ENCODE assay signal across 10 mouse cellular contexts in genomic region chr7:143155257-143155656, GRCm38 (mm10). TPM values are rescaled to one million over a fixed set of nuclear protein-coding genes. Genes with fewer than 3 reads are reported as not detected.
DNase-seq lines count a peak whose midpoint lies in the region; ATAC-seq lines count a peak whose summit lies in the region.
"Had no signal": no experiment of that assay in that cellular context is flagged by ENCODE, and none has a peak within 500 bp of the region (broad histone marks: within the 10 kb centered on the region; RNA-seq: fewer than 3 reads in every experiment).

No protein-coding gene starts in this region.

- H3K9ac ChIP-seq in forebrain, embryonic 13.5 days, result no peak overlapping the region
- no peak overlapping the region for H3K9ac ChIP-seq in intestine, embryonic 14.5 days (ENCODE audit: low read length)
- H3K9ac ChIP-seq in intestine, embryonic 16.5 days (ENCODE audit: low read depth, low read length), result no peak overlapping the region
- no peak overlapping the region; the same call in 1 of the 2 replicates for H3K9ac ChIP-seq in stomach, embryonic 16.5 days (ENCODE audit: low read length)

- H3K4me2 ChIP-seq in forebrain, embryonic 13.5 days, result no peak overlapping the region
- H3K4me2 ChIP-seq in intestine, embryonic 14.5 days (ENCODE audit: low read length), result no peak overlapping the region
- no peak overlapping the region for H3K4me2 ChIP-seq in intestine, embryonic 16.5 days (ENCODE audit: low read depth, low read length)
- no peak overlapping the region for H3K4me2 ChIP-seq in stomach, embryonic 16.5 days (ENCODE audit: low read depth, low read length)

- no peaks in the 10 kb centered on the region for H3K36me3 ChIP-seq in forebrain, embryonic 10.5 days (replicated peaks)
- no peaks in the 10 kb centered on the region for H3K36me3 ChIP-seq in forebrain, embryonic 13.5 days (ENCODE audit: poor library complexity, severe bottlenecking)
- H3K36me3 ChIP-seq in intestine, embryonic 14.5 days (ENCODE audit: control insufficient read depth, insufficient read depth, low read length), result no peaks in the 10 kb centered on the region
- no peaks in the 10 kb centered on the region for H3K36me3 ChIP-seq in intestine, embryonic 16.5 days (ENCODE audit: control insufficient read depth, insufficient read depth, low read length)
- no peaks in the 10 kb centered on the region for H3K36me3 ChIP-seq in stomach, embryonic 16.5 days (ENCODE audit: control insufficient read depth, insufficient read depth, low read length)

- H3K9me3 ChIP-seq in forebrain, embryonic 10.5 days, result no peaks in the 10 kb centered on the region
- no peaks in the 10 kb centered on the region for H3K9me3 ChIP-seq in forebrain, embryonic 13.5 days (replicated peaks)
- H3K9me3 ChIP-seq in intestine, embryonic 14.5 days (ENCODE audit: control insufficient read depth, low read length), result no peaks in the 10 kb centered on the region
- H3K9me3 ChIP-seq in intestine, embryonic 16.5 days (ENCODE audit: control insufficient read depth, low read length), result no peaks in the 10 kb centered on the region
- no peaks in the 10 kb centered on the region for H3K9me3 ChIP-seq in stomach, embryonic 16.5 days (replicated peaks; ENCODE audit: control insufficient read depth, low read length)

- no peak overlapping the region for H3K4me3 ChIP-seq in forebrain, embryonic 10.5 days
- no peak overlapping the region for H3K4me3 ChIP-seq in forebrain, embryonic 13.5 days
- no peak overlapping the region for H3K4me3 ChIP-seq in intestine, embryonic 14.5 days (ENCODE audit: low read depth, low read length)
- H3K4me3 ChIP-seq in intestine, embryonic 16.5 days (ENCODE audit: low read length), result no peak overlapping the region
- H3K4me3 ChIP-seq in stomach, embryonic 16.5 days (replicated peaks; ENCODE audit: low read length), result no peak overlapping the region

- peaks cover 76% of the 10 kb centered on the region for H3K27me3 ChIP-seq in forebrain, embryonic 10.5 days (ENCODE audit: poor library complexity, severe bottlenecking)
- H3K27me3 ChIP-seq in forebrain, embryonic 13.5 days, result peaks cover 42% of the 10 kb centered on the region
- H3K27me3 ChIP-seq in intestine, embryonic 14.5 days (replicated peaks; ENCODE audit: control insufficient read depth, insufficient read depth, low read length), result no peaks in the 10 kb centered on the region
- H3K27me3 ChIP-seq in intestine, embryonic 16.5 days (replicated peaks; ENCODE audit: control insufficient read depth, insufficient read depth, low read length), result no peaks in the 10 kb centered on the region
- no peaks in the 10 kb centered on the region for H3K27me3 ChIP-seq in stomach, embryonic 16.5 days (ENCODE audit: control insufficient read depth, insufficient read depth, low read length)

- ATAC-seq in forebrain, embryonic 13.5 days, result no peak
- no peak for ATAC-seq in intestine, embryonic 14.5 days (replicated peaks; ENCODE audit: low FRiP score, low TSS enrichment, low read depth)
- ATAC-seq in intestine, embryonic 16.5 days, result no peak
- ATAC-seq in stomach, embryonic 16.5 days (ENCODE audit: insufficient read depth, low FRiP score), result no peak

- peaks cover 49% of the 10 kb centered on the region for H3K4me1 ChIP-seq in forebrain, embryonic 10.5 days
- H3K4me1 ChIP-seq in forebrain, embryonic 13.5 days, result peaks cover 34% of the 10 kb centered on the region
- H3K4me1 ChIP-seq in intestine, embryonic 14.5 days (replicated peaks; ENCODE audit: control insufficient read depth, insufficient read depth, low read length), result peaks cover 24% of the 10 kb centered on the region
- peaks cover 23% of the 10 kb centered on the region for H3K4me1 ChIP-seq in intestine, embryonic 16.5 days (ENCODE audit: control insufficient read depth, insufficient read depth, low read length)
- H3K4me1 ChIP-seq in stomach, embryonic 16.5 days (ENCODE audit: control insufficient read depth, insufficient read depth, low read length), result peaks cover 36% of the 10 kb centered on the region

- 70% methylated on average over 5 of the region's 5 CpGs for WGBS in forebrain, embryonic 10.5 days
- 57% methylated on average over 5 of the region's 5 CpGs for WGBS in forebrain, embryonic 13.5 days
- 53% methylated on average over 5 of the region's 5 CpGs for WGBS in intestine, embryonic 14.5 days
- WGBS in intestine, embryonic 16.5 days, result 62% methylated on average over 5 of the region's 5 CpGs
- 48% methylated on average over 5 of the region's 5 CpGs for WGBS in stomach, embryonic 16.5 days

- H3K27ac ChIP-seq in forebrain, embryonic 10.5 days, result peak overlapping the region; percentile 85; the same call in 1 of the 2 replicates
- no peak overlapping the region for H3K27ac ChIP-seq in forebrain, embryonic 13.5 days
- H3K27ac ChIP-seq in intestine, embryonic 14.5 days (ENCODE audit: low read depth), result peak overlapping the region; percentile 84; the same call in 1 of the 2 replicates
- no peak overlapping the region for H3K27ac ChIP-seq in intestine, embryonic 16.5 days (ENCODE audit: low read length)
- H3K27ac ChIP-seq in stomach, embryonic 16.5 days (ENCODE audit: low read length), result peak overlapping the region; percentile 92

- DNase-seq in forebrain, embryonic 10.5 days (ENCODE audit: extremely low spot score, low spot score), result no peak
- peak; percentile 55 for DNase-seq in intestine, embryonic 14.5 days (ENCODE audit: low spot score)
- peak; percentile 11 for DNase-seq in thymus, postnatal 14 days
- no peak for DNase-seq in thymus, postnatal 25 days
- DNase-seq in liver, result no peak
- DNase-seq: cerebellum, adult 8-10 months; layer of hippocampus, postnatal 36 days had no signal

RNA-seq across cellular contexts. Expression of gene Kcnq1, which starts 49.1 kb away (rescaled TPM):
- polyA plus RNA-seq in forebrain, embryonic 10.5 days (2016; fragmentation: Nextera tagmentation; extraction: Ambion mirVana), result 0.92 and 1.3 TPM in 2 replicates
- 0.48 and 1.2 TPM in 2 replicates for polyA plus RNA-seq in forebrain, embryonic 13.5 days (2015; fragmentation: Nextera tagmentation; extraction: Ambion mirVana)
- 2.1 and 5.3 TPM in 2 replicates for polyA plus RNA-seq in intestine, embryonic 14.5 days (2014; fragmentation: Nextera tagmentation; extraction: Ambion mirVana)
- 9.7 and 10.8 TPM in 2 replicates for polyA plus RNA-seq in intestine, embryonic 16.5 days (2015; fragmentation: Nextera tagmentation; extraction: Ambion mirVana)
- 10.0 and 10.1 TPM in 2 replicates for polyA plus RNA-seq in stomach, embryonic 16.5 days (2015; fragmentation: Nextera tagmentation; extraction: Ambion mirVana)

Comparison
In these comparisons a context has a peak if more than half of its experiments do, and no peak if none do; other contexts are left out.
1. DNase-seq: peak in intestine, embryonic 14.5 days (single experiment) and thymus, postnatal 14 days (single experiment); none in forebrain, embryonic 10.5 days (single experiment), thymus, postnatal 25 days (single experiment) and liver (single experiment).
2. H3K27ac ChIP-seq: peak in forebrain, embryonic 10.5 days (single experiment), intestine, embryonic 14.5 days (single experiment) and stomach, embryonic 16.5 days (single experiment); none in forebrain, embryonic 13.5 days (single experiment) and intestine, embryonic 16.5 days (single experiment).